Mouse (Mus musculus): Measurements from ENCODE around the gene 1700020L24Rik.

The 1700020L24Rik gene

DNA sequence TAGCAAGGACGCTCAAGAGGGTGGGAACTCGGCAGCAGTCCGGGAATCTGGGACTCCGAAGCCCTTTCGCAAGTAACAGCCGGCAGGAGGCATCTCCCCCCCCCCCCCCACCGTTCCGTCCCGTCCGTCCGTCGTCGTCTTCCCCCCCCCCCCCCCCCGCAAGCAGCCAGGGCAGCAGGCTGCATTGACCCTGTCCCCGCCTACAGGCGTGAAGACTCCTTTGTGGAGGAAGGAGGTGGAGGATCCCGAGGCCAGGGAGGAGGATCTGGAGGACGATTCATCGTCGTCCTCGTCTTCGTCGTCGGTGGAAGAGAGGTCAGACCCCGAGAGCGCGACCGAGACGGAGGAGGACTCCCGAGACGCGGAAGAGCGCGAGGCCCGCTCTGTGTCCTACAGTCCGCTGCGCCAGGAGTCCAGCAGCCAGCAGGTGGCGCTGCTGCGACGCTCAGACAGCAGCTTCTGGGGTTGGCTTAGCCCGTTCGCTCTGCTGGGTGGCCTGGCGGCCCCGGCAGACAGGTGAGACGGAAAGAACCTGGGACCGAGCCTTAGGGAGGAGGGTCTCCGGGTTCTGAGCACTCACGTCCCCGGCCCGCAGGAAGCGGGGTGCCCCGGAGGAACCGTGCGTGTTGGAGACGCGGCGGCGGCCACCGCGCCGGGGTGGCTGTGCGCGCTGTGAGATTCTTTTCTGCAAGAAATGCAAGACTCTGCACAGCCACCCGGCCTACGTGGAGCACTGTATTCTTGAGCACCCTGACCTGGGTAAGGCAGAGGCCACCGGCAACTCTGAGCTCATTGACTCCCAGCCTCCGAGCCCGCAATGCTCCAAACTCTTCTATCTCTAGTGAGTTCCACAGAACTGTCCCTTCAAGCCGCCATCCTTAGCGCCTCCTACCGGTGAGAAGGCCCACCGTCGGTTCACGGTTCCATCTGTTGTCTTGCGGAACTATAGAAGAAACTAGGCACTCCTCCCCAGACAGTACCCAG lies 2.9 kb downstream of the 1700020L24Rik start:
- DNase-seq (ENCODE audit: extremely low read depth, insufficient read length, low spot score): peak; percentile 85

DNA sequence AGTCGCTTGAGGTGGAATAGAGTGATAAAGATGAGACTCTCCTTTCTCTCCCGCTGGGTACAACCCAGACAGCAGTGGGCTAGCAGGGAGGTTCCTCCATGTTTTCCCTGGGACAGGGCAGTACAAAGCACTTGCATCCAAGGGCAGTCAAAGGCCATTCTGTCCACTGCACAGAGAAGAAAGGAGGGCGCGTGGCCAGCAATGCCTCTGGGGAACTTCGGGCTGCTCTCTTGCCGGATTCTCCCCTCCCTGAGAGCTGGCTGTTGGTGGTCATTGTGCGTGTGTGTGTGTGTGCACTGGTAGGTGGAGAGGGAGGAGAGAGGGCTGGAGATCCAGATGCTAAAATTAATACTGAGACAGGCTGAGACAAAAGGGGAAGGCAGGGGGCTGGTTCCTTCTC lies 3.8 kb downstream of the 1700020L24Rik start:
- no peak for DNase-seq (ENCODE audit: extremely low read depth, insufficient read length, low spot score)

DNA sequence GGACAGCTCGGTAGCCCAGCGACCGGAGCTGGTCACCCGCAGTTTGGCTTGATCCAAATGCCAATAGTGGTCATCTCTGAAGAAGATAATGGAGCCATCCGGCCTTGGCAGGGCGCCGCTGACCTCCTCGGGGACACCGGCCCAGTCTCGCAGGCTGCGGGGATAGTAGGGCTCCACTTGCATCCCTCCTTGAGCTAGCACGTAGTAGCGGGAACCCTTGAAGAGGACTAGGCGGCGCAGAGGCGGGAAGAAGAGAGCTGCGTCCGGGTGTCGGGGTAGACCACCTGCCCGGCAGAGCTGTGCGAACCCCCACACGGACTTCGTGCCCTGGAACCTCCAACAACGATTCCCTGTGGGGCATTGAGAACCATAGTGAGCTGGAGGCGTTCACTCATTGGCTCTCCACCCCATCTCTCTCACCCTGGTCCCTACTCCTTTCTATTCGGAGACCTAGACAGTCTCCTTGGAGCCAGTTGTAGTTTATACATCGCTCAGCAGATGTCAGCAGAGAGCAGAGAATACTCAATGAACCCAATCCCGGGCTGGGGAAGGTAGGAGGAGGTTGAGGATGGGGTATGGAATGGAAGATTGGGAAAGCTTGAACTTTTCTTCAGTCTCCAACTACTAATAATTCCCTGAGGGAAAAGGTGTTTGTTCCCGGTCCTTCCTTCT lies 5.3 kb downstream of the 1700020L24Rik start:
- no peak for DNase-seq (ENCODE audit: extremely low read depth, insufficient read length, low spot score)

DNA sequence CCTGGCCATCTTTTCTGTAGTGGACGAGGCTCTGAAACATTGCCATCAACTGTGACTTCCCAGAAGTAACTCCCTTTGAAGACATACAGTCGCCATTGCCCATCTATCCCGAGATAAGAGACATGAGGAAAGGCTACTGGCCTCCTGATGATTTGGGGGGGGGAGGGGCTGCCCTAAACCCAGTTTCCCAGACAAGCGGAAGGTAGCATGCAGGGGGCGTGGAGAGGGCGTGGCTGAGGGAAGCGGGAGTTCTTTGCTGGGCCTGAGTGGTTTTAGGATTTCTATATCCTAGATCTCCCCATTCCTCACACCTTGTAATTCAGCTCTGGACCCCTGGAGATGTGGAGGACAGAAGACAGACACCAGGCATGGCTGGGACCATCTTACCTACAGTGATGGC lies 6.3 kb downstream of the 1700020L24Rik start:
- no peak for DNase-seq (ENCODE audit: extremely low read depth, insufficient read length, low spot score)

DNA sequence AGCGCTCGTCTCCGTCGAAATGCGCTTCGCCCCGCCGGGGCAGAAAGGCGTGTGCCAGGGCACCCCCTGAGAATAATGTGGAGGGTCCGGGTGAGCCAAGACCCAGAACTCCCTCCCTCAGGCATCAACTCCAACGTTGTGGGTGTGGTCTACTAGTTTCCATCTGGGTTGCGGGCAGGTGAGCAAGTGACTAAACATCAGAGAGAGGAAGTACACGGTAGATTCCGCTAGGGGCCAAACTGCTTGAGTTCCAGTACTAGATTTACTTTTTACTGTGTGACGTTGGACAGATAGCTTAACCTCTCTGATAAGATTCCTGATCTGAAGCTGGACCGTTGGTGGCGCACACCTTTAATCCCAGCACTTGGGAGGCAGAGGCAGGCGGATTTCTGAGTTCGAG lies 7.5 kb downstream of the 1700020L24Rik start:
- no peak for DNase-seq (ENCODE audit: extremely low read depth, insufficient read length, low spot score)

DNA sequence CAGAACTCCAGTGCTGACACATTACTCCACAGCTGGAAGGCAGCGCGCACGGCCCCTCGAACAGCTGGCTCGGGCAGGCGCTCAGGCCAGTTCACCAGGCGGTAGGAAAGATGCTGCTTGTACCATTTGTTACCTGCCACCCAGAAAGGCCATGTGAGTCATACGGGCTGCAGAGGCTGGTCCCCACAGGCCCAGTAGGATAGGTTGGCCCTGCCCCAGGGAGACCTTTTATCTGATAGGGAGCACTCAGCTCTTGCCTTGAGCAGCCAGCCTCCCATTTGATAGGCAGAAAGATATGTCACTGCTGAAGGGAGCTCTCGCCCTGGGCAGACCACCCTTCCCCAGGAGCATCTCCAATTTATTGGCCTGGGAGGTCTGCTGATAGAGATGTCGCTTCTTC lies 10.1 kb downstream of the 1700020L24Rik start:
- no peak for DNase-seq (ENCODE audit: extremely low read depth, insufficient read length, low spot score)

DNA sequence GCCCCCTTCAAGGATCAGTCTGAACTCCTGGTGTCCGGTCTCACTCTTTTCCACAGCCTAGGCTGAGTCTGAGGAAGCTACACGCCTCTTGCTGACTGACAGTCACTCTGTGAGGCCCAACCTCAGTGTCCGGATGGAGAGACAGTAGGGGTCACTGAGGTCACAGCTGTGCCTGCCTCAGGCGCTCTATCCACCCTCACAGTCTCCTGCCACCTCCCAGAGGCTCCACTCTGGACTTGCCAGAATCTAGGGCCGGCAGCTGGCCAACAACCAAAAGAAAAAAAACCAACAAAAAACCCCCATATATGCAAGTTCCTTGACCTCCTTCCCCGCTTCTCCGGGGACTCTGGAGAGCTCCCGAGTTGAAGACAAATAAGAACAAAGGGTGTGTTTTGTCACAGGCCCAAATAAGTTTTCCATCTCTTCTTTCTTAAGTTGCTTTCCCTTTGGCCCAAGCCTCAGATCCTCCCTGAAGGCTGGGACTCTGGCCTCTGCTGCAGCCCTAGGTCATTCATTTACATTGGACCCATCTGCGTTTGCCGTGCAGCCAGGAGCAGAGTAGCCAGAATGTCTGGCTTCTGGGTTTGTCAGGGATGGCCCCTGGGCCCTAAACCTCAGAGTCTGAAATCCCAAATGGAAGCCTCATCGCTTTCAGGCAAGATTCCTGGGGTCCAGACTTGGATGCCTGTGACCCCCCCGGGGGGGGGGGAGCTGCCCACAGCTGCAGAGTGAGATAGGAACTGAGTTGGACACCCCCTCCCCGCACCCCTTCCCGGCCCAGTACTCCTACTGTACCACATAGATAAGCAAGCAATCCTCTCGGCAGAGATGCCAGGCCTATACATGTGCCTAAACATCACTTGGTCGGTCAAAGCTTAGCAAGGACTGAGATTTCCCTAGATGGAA lies 10.8 kb downstream of the 1700020L24Rik start:
- no peak for DNase-seq (ENCODE audit: extremely low read depth, insufficient read length, low spot score)

DNA sequence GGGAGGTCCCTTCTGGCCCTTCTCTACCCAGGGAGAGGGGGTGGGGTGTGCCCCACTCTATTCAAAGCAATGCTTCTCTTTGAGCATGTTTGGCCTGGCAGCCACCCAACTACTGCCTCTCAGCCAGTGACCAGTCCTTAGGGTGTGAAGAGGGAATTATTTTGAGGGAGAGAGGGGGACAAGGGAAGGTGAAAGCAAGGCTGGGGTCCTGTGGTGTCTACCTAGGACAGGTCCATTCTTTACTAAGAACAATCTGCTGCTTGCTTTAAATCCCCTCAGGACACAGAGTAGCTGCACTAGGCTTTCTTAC lies 11.4 kb downstream of the 1700020L24Rik start:
- DNase-seq (ENCODE audit: extremely low read depth, insufficient read length, low spot score): no peak

DNA sequence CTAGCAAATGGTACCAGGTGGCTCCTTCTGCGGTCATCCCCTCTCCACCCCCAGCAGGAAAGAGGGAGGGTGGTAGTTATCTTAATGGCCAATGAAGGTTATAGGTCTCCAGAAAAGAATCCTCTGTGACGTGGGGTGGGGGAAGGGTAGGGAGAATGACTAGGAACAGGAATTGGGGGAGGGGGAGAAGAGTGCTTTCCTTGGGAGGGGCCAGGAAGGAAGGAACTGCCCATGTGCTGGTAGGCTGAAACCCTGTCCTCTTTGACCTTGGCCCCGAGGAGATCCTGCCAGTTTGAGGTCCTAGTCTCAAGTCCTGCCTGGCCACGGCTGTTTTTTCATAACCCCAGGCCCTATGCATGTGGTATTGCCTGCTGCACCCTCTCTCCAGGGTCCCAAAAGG lies 11.8 kb downstream of the 1700020L24Rik start:
- DNase-seq (ENCODE audit: extremely low read depth, insufficient read length, low spot score): no peak

DNA sequence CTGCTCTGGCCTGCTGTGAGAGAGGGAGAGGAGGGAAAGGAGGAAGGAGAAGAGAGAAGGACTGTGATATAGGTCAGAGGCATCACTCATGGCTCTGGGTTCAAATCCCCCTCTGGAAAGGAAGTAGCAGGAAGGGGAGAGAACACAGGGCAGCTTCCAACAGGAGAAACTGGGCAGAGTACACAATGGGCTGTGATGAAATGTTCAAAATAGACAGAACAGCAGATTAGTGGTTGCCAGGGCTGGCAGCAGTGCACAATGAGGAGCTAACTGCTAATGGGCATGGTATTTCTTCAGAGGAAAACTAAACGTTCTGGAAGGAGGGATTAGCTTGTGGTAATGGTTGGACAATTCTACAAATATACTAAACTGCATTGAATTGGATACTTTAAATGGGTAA lies 13.1 kb downstream of the 1700020L24Rik start:
- no peak for DNase-seq (ENCODE audit: extremely low read depth, insufficient read length, low spot score)

DNA sequence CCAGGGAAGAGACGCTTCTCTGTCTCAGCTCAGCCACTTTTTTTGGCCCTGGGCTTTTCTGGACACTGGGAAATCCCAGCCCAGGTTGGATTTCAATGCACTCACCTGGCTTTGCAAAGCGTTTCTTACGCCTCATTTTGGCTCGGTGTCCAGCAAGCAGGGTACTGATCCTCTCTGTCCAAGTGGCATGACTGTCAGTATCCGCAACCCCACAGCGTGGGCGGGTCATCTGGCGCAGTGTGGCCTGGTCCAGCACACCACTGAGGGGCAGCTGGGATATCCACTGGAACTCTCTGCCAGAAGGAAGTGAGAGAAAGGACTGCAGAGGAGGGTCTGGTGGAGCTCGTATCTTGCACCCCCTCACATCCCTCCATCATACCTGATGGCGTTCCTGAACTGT lies 13.8 kb downstream of the 1700020L24Rik start:
- no peak for DNase-seq (ENCODE audit: extremely low read depth, insufficient read length, low spot score)

DNA sequence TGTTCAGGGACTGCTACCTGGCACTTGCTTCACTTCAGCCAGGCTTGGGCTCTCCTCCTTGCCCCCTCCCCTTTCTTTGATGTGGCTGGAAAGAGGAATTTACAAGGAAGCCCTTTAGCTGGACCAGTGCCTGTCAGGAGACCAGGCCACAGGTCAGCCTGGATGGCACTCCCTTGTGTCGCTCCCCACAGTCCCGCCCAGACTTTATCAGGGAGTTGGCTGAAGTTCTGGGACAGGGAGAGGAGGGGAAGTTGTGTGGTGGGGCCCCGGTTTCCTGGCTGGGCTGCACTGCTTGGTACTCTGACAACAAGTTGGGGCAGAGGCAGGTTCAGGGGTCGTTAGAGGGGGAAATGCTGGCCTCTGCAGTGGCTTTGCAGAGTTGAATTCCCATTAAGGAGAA lies 17.1 kb downstream of the 1700020L24Rik start:
- peak; percentile 44 for DNase-seq (ENCODE audit: extremely low read depth, insufficient read length, low spot score)

DNA sequence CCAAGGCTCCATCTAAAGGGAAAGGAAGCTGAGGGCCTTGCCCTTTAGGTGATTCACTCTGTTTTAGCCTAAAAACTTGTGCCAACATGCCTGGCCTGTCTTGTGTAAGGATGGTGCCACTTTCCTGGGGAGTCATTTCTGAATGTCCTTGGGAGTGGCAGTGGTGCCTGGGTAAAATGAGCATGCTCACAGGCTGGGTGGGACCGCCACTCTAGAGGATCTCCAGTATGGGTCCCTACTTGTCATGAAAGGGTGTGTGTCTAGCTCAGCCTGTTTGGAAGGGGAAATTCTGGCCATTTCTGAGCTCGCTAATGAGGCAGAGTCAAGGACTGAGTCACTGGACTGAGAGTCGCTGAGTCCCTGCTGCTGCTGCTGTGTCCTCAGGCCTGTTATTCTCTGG lies 18.1 kb downstream of the 1700020L24Rik start:
- peak; percentile 57 for DNase-seq (ENCODE audit: extremely low read depth, insufficient read length, low spot score)

DNA sequence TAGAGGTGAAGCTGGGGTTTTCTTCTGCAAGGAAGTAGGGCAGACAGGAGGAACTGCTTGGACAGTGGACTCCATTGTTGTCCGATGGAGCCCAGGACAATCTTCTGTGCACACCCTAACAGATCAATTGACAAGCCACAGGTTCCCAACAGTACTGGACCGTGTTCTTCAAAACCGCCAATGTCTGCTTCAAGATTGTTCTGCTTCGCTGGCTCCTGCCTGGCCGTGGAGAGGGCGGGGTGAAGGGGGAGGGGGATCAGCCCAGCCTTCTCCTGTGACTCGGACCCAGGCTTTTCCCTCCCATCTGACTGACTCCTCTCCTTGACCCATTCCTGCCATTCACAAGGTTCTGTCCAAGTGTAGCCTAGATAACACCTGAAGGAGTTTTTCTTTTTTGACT lies 19.8 kb downstream of the 1700020L24Rik start:
- DNase-seq (ENCODE audit: extremely low read depth, insufficient read length, low spot score): no peak

DNA sequence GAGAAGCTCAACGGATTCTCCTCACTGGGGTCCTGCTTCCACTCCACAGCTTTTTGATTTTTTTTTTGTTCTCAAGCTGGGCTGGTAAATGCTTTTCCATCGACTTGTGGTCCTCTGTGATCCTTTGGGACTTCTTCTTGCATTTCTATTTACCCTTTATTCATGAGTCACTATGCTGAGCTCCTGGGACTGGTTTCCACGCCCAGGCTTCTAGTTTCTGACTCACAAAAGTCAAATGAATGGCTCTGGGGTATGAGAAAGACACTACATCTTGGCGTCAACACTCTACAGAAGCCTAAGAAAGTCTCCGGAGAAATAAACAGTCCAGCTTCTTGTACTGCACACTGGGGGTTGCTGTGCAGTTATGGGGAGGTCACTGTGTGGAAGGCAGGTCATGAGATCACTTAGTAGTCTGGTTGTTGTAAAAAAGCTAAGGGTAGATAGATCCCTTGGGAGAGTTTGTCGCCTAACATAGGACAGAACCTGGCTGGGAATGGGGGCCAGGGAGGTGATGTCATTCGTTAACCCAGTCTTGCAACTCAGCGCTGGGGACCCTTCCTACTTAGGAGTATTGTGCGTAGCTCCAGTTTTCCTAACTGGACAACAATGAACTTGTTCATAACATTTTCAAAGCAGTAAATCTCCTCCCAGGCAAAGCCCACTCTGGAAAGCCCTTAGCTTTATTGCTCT lies 20.6 kb downstream of the 1700020L24Rik start:
- DNase-seq (ENCODE audit: extremely low read depth, insufficient read length, low spot score): peak; percentile 78

DNA sequence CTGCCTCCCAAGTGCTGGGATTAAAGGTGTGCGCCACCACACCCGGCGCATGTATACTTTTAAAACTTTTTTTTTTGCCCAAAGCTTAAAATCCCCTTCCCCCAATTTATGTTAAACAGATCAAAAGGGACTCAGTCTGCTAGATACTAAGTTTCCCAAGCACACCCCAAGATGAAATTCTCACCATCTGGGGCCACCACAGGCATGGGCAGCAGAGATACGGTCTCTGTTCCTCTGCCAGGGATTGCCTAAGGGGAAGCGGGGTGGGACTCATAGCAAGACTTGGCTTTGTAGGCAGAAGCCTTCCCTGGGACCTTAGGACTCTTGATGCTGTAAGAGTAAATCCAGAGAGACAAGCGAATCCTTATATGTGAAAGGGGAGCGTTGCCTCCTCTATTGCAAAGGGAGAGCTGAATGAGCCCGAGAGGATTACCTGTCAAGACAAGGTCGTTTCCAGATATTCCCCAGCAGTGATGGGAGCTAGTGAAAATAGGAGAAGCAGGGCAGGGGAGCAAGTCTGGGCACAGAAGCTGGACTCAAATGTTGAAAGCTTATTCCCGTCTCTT lies 24.1 kb downstream of the 1700020L24Rik start:
- no peak for DNase-seq (ENCODE audit: extremely low read depth, insufficient read length, low spot score)

DNA sequence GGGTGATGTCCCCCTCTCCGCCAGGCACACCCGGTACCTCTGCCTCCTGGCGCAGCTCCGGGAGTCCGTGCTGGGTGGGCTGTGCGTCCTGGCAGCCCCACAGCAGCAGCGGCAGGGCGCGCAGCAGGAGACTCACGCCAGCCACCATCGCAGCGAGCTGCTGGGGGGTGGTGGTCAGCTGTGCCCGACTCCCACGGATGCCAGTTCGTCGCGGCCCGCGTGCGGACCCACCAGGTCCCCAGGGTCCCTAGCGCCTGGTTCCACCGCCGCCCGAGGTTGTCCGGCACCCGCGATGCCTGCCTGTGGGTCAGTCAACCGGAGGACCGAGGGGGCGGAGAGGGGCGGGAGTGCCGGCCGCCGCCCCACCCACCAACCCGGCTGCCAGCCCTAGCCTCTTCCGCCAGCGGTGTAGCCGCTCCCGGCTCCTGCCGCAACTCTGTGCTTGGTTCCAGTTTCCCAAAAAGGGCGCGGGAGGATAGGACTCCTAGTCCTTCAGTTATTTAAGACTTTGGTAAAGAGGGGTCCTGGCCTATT lies 25.3 kb downstream of the 1700020L24Rik start, which contains the start of gene Mmp28:
Gene Mmp28, minus strand, starts transcription at position 361 of the 534 bp plus-strand sequence.
- DNase-seq (ENCODE audit: extremely low read depth, insufficient read length, low spot score): peak; percentile 84

DNA sequence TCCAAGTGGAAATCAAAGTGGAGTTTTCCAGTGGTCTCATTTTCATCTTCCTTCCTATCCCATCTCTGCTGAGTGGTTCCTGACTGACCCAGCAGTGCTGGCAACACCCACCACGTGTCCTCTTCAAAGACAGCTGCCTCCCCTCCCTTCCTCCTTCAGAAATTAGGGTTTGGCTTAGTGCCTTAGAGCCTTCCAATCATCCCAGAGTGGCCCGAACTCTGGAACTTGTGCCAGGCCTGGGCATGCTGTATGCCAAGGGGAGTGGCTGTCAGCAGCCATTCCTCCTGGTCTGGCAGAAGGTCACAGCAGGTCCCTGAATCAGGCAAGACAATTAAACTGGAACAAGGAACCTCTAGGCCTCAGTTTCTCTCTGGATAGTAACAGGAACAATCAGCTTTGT lies 28.5 kb downstream of the 1700020L24Rik start:
- peak; percentile 69 for DNase-seq (ENCODE audit: extremely low read depth, insufficient read length, low spot score)

DNA sequence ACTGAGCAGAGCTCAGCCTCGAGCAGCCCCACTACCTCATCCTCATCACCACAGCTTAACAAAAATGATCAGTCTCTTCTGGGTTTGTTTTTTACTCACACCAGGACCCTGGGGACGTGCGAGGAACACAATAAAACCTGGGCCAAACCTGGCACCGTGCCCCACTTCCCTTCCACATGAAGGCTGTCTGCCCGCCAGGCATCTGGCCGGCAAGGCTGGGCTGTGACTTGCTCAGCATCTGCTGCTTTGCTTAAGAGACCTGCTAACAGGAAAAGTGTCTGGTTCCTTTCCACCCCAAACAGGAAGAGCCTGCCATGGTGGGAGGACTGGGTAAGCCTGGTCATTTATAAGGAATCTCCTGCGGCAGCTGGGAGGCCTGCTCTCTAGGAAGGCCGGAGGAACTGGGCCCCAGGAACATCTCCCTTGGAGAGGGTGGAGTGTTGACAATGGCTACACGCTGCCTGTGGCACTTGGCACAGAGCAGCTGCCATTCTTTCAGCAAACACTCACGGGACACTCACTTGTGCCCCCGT lies 29.7 kb downstream of the 1700020L24Rik start:
- DNase-seq (ENCODE audit: extremely low read depth, insufficient read length, low spot score): peak; percentile 82

DNA sequence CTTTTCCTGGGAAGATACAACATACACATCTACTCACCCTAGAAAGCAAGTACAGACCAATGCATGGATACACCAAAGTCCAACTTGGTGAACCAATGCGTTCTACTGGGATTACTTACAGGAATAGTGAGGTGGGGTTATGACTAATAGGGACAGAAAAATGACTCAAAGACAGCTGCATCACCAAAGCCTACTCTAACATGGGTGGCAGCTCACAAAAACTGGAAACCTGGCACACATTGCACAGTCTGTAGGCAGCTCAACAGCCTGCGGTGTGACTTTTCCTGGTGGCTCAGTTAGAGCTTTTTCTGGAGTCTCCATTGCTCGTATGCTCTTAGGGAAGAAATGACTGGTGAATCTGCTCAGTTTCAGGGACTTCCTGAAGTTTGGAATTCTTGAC lies 31.3 kb downstream of the 1700020L24Rik start:
- peak; percentile 40 for DNase-seq (ENCODE audit: extremely low read depth, insufficient read length, low spot score)

Measured in 3134 (cell line).